Mouse (Mus musculus): ENCODE measurements at regions not wholly inside any gene's neighbourhood (a gene's known extent, or its start where the extent isn't known, plus 50 kb on each side); places are given as distances from the start of the nearest gene placed in this dataset.

DNA sequence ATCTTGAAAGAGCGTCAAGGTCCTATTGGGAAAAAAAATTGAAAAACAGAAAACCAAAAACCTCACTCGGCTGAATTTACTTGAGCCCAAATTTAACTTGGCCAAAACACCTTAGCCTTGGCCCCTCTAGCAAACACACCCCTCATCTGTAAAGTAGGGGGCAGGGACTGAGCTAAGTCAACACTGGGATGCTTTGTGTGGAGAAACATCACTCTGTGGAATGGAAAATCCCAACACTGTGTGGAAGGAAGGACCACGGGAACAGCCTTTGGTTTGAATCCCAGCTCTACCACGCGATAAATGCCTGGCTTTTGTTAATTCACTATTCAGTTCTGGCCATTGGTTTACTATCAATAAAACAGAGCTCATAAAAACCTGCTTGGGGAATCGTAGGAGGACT, 335.8 kb downstream of the Nuak1 start:
- Histone ChIP-seq H3K4me1 (ENCODE audit: control insufficient read depth, insufficient read depth, insufficient read length, low read length) (peaks cover 4% of the 10 kb centered on the region; the same call in 1 of the 2 replicates), H3K4me3 (ENCODE audit: insufficient read depth, low read depth, low read length) (no peak overlapping the region), H3K27ac (replicated peaks; ENCODE audit: low read depth, low read length) (no peak overlapping the region)

DNA sequence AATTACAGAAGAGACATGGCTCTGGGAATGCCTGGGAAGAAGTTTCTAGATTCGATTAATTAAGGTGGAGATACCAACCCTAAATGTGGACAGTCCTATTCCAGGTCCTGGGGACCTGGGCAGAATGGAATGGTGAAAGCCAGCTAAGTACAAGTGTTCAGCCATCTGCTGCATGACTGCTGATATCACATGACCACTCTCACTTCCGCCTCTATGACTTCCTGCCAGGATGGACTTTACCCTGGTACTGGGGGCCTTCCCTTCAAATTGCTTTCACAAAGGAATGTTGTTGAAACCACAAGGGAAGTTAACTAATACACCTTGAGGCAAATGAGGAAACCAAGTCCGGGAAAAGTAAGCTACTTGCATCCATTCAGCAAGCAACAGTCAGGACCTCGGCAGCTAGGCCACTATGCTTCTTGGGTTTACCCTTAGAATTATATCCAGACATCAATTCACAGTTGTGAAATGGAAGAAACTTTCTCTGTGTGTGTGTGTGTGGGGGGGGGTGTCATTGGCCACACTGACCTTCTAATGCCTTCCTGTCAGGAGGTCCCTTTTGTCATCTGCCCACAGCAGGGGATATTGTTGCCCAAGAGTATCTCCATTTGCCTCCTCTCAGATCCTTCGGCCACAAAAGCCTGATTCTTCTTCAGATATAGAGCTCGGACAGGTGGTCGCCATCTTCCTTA, 330.6 kb downstream of the Nuak1 start:
- Histone ChIP-seq H3K4me1 (ENCODE audit: control insufficient read depth, insufficient read depth, insufficient read length, low read length) (no peaks in the 10 kb centered on the region), H3K27ac (replicated peaks; ENCODE audit: low read depth, low read length) (no peak overlapping the region), H3K4me3 (ENCODE audit: insufficient read depth, low read depth, low read length) (no peak overlapping the region)

DNA sequence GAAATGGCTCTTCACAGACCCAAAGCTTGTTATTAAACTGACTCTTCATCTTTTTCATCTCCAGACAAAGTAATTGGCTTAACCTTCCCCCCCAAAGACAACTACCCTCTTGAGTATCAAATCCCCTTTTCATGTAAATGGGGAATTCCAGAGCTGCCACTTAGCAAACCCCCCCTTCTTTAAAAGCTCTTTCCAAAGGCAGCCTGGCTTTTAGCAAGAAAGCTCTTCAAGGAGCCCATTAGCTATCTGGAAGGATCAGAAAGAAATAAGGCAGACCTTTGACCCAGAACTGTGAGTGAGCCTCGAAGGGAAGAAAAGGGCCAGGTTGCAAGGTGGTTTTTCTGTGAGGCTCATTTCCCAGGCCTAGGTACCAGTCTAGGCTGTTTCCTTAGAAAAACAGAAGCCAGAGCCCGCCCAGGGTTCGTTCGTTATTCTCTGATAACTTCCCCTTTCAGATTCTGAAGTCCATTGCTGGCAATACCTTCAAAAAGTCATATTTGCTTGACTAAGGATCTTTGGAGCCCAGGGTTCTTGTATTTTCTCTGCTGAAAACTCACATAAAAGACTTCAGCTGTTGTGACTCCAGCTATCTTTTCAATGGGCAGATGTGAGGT, 329.9 kb downstream of the Nuak1 start:
- H3K4me3 ChIP-seq (ENCODE audit: insufficient read depth, low read depth, low read length), result no peak overlapping the region
- no peaks in the 10 kb centered on the region for H3K4me1 ChIP-seq (ENCODE audit: control insufficient read depth, insufficient read depth, insufficient read length, low read length)
- H3K27ac ChIP-seq (replicated peaks; ENCODE audit: low read depth, low read length), result no peak overlapping the region

DNA sequence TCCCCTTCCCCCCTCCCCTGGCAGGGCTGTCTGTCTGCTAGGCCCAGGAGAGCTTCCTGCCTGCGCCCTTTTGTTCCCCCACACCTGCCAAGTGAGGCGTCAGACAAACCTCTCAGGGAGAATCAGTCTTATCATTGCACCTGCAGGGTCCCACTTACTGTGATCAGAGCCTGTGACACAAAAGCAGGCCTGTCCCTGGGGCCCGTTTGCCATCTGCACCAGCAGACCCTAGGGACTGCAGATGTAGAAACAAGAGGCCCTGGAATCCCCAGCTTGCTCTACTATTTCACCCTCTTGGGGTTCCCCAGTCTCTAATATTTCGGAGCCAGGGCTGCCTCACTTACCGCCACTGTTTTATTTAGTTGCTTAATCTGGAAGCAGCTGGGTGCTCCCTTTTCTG, 328.9 kb downstream of the Nuak1 start:
- no peak overlapping the region for H3K4me3 ChIP-seq (ENCODE audit: insufficient read depth, low read depth, low read length)
- no peaks in the 10 kb centered on the region for H3K4me1 ChIP-seq (ENCODE audit: control insufficient read depth, insufficient read depth, insufficient read length, low read length)
- H3K27ac ChIP-seq (replicated peaks; ENCODE audit: low read depth, low read length), result no peak overlapping the region

DNA sequence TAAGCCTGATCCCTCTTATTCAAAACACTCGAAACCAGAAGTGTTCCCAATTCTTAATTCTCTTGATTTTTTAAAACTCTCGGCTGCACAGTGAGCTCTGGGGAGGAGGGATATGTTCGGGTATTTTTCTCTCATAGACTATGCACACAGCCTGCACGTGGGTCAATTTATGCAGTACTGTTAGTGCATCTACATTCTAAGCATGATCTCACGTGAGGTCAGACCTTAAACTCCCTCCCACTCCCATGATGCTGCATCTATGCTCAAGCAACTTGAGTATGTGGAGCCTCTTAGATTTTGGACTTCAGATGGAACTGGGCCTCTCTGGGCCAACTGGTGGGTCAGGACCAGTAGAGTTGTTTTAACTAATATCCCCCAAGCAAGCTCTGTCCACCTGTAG, 328.5 kb downstream of the Nuak1 start:
- Histone ChIP-seq H3K27ac (replicated peaks; ENCODE audit: low read depth, low read length) (no peak overlapping the region), H3K4me3 (ENCODE audit: insufficient read depth, low read depth, low read length) (no peak overlapping the region)

DNA sequence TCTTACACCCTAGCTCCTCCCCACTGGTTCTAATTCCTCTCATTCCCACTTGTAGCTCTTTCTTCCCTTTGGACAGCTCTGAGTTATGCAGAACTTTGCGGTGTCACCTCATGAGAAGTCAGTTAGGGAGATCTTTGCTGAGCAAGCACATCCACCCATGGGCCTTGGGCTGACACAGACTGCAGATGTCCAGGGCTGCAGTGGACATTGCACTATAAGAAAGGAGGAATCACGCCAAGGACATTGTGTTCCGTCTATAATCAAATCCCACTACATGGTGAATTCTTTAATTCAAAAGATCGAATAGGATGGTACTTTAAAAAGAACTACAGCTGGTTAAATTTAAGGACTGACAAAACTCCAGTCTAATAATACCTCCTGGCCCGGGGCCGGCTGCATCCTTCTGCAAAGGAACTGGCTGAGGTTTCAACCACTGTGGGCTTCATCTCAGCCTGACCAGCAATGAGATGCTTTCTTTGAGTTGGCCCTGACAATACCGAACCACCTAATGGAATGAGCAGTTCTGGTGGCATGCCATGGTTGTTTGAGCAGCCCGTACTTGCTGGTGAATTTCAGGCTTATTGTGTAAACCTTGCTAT, 320.3 kb downstream of the Nuak1 start:
- H3K4me1 ChIP-seq (ENCODE audit: control insufficient read depth, insufficient read depth, insufficient read length, low read length), result no peaks in the 10 kb centered on the region
- H3K27ac ChIP-seq (replicated peaks; ENCODE audit: low read depth, low read length), result no peak overlapping the region
- H3K4me3 ChIP-seq (ENCODE audit: insufficient read depth, low read depth, low read length), result no peak overlapping the region

More for the DNA sequence above, 328.5 kb downstream of the Nuak1 start:
- H3K4me1 ChIP-seq (ENCODE audit: control insufficient read depth, insufficient read depth, insufficient read length, low read length), result no peaks in the 10 kb centered on the region

- no peak overlapping the region for H3K4me3 ChIP-seq (ENCODE audit: insufficient read depth, low read depth, low read length)
- no peak overlapping the region for H3K27ac ChIP-seq (replicated peaks; ENCODE audit: low read depth, low read length)
- H3K4me1 ChIP-seq (ENCODE audit: control insufficient read depth, insufficient read depth, insufficient read length, low read length), result no peaks in the 10 kb centered on the region; the same call in 1 of the 2 replicates
These were observed 303.3 kb downstream of the Nuak1 start for GRCm38 (mm10) chr10:84137019-84137658.

- Histone ChIP-seq H3K4me3 (ENCODE audit: insufficient read depth, low read depth, low read length) (no peak overlapping the region), H3K27ac (replicated peaks; ENCODE audit: low read depth, low read length) (no peak overlapping the region)
These were observed 297.5 kb downstream of the Nuak1 start for GRCm38 (mm10) chr10:84142741-84143454.

GRCm38 (mm10) chr10:84143674-84144343, 296.6 kb downstream of the Nuak1 start:
- no peak overlapping the region for H3K27ac ChIP-seq (replicated peaks; ENCODE audit: low read depth, low read length)
- peaks cover 10% of the 10 kb centered on the region; the same call in 1 of the 2 replicates for H3K4me1 ChIP-seq (ENCODE audit: control insufficient read depth, insufficient read depth, insufficient read length, low read length)

More at GRCm38 (mm10) chr10:84142741-84143454, 297.5 kb downstream of the Nuak1 start:
- peaks cover 10% of the 10 kb centered on the region; the same call in 1 of the 2 replicates for H3K4me1 ChIP-seq (ENCODE audit: control insufficient read depth, insufficient read depth, insufficient read length, low read length)

GRCm38 (mm10) chr10:84144344-84144687, 296.1 kb downstream of the Nuak1 start:
- H3K27ac ChIP-seq (replicated peaks; ENCODE audit: low read depth, low read length), result no peak overlapping the region

More at GRCm38 (mm10) chr10:84143674-84144343, 296.6 kb downstream of the Nuak1 start:
- H3K4me3 ChIP-seq (ENCODE audit: insufficient read depth, low read depth, low read length), result no peak overlapping the region

GRCm38 (mm10) chr10:84147305-84147984, 293.0 kb downstream of the Nuak1 start:
- Histone ChIP-seq H3K4me1 (ENCODE audit: control insufficient read depth, insufficient read depth, insufficient read length, low read length) (peaks cover 10% of the 10 kb centered on the region; the same call in 1 of the 2 replicates), H3K27ac (replicated peaks; ENCODE audit: low read depth, low read length) (no peak overlapping the region), H3K4me3 (ENCODE audit: insufficient read depth, low read depth, low read length) (no peak overlapping the region)

More at GRCm38 (mm10) chr10:84144344-84144687, 296.1 kb downstream of the Nuak1 start:
- peaks cover 10% of the 10 kb centered on the region; the same call in 1 of the 2 replicates for H3K4me1 ChIP-seq (ENCODE audit: control insufficient read depth, insufficient read depth, insufficient read length, low read length)
- H3K4me3 ChIP-seq (ENCODE audit: insufficient read depth, low read depth, low read length), result no peak overlapping the region

DNA sequence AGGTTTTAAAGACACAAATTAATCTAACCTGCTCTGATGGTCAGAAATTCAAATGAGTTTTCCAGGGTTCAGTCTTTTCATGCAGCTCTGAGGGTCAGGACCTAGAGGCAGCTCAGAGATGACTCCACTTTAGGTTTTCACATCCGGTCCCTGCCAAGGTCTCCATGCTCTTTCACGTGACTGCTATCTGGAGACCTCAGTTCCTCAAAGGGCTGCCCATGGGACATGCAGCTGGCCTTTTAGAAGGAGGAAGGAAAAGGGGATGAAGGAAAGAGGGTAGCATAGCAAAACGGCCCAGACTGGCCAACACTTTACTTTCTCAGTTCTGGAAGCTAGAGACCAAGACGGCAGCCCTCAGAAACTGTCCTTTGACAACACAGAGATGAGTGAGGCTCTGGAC, 276.6 kb downstream of the Nuak1 start:
- H3K27ac ChIP-seq (replicated peaks; ENCODE audit: low read depth, low read length), result no peak overlapping the region; the same call in 1 of the 2 replicates
- H3K4me1 ChIP-seq (ENCODE audit: control insufficient read depth, insufficient read depth, insufficient read length, low read length), result no peaks in the 10 kb centered on the region
- no peak overlapping the region for H3K4me3 ChIP-seq (ENCODE audit: insufficient read depth, low read depth, low read length)

DNA sequence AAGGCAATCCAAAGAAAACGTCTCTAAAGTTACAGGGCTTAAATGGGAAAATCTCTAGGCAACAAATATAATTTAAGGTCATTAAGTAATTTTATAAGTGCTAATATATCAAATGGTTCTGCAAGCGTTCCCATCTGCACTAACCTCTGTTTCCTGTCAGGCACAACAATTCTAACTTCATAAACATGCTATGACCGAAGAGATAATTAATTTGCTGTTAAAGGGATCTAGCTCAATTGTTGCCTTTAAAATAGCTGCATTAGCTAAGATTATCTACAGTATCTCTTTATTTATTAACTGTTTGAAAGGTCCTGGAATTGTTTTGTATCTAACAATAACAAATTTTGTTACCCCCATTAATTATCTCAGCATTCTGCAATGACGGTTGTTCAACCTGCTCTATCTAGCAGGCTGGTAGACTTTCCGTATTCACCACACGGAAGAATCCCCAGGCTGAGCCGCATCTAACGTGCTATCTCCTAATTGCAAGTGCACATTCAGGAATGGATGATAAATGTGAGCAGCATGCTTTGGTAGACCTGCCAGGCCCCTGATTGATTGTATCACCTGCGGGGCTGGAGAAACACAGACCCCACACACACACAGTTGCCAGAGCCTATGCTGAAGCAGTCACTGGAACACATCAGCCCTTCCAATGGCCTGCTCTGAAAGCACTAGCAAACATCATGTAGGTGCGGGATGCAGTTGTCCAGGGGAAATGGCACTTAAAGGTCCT, 274.4 kb downstream of the Nuak1 start:
- 0 out of 2 replicates have a peak, but pooled peaks cover 2% of the 10 kb centered on the region for H3K4me1 ChIP-seq (ENCODE audit: control insufficient read depth, insufficient read depth, insufficient read length, low read length)
- H3K4me3 ChIP-seq (ENCODE audit: insufficient read depth, low read depth, low read length), result no peak overlapping the region
- H3K27ac ChIP-seq (replicated peaks; ENCODE audit: low read depth, low read length), result no peak overlapping the region

All from brown adipose tissue, adult 24 weeks (tissue).